Mouse (Mus musculus): ENCODE data around the gene Icam1. TPM values are rescaled to one million over a fixed set of nuclear protein-coding genes. Genes with fewer than 3 reads are reported as not detected.

Gene Icam1
- total RNA-seq, 2 experiments from 2014 or later: 3.8 to 5.6 TPM

DNA sequence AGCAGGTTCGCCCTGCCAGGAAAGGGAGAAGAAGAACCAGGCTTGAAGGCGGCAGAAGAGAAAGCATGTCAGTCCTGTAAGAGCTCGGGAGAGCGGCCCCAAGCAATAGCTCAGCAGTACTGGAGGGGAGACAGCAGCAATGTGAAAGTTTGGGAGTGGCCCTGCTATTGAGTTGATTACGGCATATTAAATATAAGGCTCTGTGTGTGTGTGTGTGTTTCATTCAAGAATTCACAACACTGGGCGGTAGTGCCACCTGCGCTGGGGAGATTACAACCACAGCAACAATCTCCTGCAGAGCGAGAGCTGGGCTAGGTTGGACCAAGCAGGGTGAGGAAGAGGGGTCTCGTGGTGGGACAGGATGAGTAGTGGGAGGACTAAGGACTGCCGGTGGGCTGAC, 35.8 kb downstream of the Icam1 start:
- no peak for DNase-seq

DNA sequence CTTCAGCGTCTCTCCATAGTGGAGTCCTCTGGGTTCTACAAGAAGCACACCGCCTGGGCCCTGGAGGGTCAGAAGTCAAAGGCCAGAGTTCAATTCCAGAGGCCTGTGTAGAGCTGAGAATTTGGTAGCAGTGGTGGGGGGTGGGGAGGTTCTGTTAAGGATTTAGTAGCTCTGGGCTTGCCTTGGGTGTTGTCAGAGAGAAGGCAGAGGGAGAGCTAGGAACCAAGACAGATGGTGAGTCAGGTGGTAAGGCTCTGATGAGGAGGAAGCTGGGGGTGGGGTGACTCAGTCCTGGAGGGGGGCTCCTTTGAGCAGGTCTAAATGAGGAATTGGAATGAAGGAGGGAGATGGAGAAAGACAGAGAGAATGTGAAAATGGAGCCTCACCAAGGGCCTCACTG, 47.1 kb downstream of the Icam1 start:
- DNase-seq: no peak

DNA sequence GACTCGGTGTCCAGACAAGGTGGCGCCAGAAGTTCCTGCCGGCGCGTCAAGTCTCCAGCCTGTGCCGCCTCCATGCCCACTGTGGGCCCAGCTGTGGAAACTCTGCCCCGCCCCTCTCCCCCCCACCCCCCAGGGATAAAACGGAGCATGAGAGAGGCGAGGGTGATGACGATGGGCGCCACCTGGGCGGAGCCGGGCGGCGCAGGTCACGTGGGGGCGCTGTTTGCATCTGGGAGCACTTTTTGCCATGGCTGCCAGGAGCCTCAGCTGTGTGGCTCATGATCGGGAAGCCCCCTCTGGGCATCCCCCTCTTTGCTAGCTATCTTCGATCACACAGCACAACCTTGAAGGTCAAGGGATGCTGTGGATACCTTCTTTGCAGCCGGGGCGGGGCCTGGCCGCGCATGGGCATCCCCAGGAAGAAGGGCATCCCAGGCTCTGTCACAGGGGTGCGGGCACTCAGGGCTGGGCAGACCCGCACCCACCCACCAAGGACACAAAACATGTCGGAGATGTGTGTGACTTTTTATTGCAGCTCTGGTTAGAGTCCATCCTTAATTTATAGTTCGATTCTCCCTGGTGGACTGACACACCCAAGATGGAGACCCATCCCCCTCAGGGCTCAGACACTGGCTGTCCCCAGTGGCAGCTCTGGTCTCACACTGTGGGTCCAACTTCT, 51.4 kb downstream of the Icam1 start, which contains the start of gene Zglp1:
TSS of gene Zglp1 (minus strand) at position 88 of the 679 bp plus-strand sequence.
- no peak for DNase-seq

DNA sequence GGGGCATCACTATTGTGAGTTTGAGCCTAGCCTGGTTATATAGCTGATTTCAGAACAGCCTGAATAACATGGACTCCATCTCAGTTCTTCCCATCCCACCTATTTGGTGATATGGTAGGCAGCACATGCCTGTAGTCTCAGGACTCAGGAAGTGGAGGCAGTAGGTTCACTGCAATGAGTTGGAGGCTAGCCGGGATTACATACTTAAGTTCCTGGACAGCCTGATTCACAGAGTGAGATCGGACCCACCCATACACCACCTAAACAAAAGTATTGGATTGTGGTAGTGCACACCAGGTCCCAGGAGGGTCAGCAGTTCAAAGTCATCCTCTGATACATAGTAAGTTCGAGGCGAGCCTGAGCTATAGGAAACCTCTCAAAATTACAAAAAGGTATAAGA, 56.9 kb downstream of the Icam1 start:
- no peak for DNase-seq

DNA sequence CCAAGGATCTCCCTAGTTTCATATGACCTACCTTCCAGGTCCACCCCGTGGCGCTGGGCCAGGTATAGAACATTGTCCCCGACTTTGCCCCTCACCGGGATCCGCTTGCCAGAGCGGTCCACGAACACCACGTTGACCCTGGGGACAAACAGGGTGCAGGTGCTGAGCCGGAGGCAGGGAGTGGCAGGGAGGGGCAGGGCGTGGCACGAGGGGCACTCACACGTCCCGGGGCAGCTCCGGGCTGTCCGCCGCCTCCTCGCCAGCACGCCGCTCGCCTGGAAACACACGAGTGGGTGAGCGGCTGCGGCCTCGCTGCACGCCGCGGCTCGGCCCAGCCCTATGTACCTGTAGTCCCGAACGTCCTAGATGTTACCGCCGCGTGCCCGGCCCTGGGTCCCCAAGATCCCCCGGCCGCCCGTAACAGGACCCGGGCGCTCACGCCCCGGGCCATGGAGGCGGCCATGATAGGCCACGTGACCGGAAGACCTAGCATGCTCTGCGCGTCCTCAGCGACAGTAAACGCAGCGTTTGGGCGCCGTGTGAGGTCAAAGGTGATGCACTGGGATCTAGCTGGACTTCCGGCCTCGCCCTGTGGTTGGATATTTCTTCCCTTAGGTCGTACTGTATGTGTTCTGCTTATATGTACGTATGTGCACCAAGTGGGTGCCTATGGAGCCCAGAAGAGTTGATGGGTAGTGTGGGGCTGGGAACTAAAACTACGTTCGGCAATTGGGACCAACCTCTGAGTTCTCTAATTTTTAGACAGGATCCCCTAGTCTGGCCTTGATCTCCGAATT, 57.5 kb downstream of the Icam1 start, which contains the start of the genes Gm49373 and Fdx1l:
TSS of gene Gm49373 (minus strand) at position 53 of the 797 bp plus-strand sequence.
TSS of gene Fdx1l (minus strand) at position 571 of the 797 bp plus-strand sequence.
- DNase-seq: peak; percentile 85

DNA sequence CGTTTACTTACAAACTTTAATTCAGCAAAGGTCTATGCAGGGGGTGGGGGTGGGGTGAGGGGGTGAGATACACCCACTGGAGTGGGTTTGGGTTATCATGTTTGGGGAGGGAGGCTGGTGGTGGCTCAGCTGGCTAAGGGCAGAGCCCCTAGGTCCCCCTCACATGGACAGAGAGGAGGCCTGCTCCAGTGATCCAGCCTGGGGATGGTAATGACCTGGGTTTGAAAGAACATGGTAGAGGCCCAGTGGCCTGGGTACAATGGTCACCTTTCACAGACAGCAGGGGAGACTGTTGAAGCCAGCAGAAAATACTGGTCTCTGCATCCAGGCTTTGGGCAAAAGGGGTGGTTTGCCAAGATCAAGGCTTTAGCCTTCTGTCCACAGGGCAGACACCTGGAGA, 58.4 kb downstream of the Icam1 start:
- no peak for DNase-seq

DNA sequence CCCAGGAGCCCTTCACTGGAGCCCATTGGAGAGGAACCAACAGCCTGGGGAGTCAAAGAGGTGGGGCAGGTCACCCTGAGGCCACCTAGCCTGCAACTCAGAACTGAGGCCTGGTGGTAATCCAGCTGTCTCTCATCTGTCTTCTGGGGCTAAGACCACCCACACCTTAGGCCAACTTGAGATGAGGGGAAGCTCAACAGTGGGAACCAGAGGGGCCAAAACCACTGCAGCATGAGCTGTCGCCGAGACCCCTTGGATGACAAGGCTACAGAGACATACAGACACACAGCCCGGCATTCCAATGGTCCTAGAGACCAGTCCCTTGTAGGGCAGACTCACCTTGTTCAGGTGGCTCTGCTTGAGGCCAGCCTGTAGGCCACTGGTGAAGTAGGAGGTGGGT, 59.8 kb downstream of the Icam1 start:
- DNase-seq: no peak

Small RNA genes lying within 50 kb of the gene (microRNA-seq; reads per million reads assigned to microRNA genes)
- 0 reads per million in 2 experiments for gene Mir1900
- 0 to 0.64 reads per million in 2 experiments for gene Mir7082

Other genes with a start within 250 kb of the Icam1 start
- 10 to 100 TPM; 76.7 to 90.9 TPM for gene Col5a3, start 200.9 kb upstream of the Icam1 start, total RNA-seq (2021)
- not detected for gene Rdh8, start 197.5 kb upstream of the Icam1 start, total RNA-seq (2021)
- gene A230050P20Rik, start 147.3 kb upstream of the Icam1 start, total RNA-seq (2021): 1 to 10 TPM; 4.8 to 7.6 TPM
- gene Angptl6, start 136.3 kb upstream of the Icam1 start, total RNA-seq (2021): 1 to 10 TPM; 4.4 to 4.7 TPM
- 10 to 100 TPM; 15.9 to 19.2 TPM for gene Ppan, start 127.8 kb upstream of the Icam1 start, total RNA-seq (2021)
- 100 to 1,000 TPM; 131 to 133 TPM for gene Eif3g, start 117.4 kb upstream of the Icam1 start, total RNA-seq (2021)
- 10 to 100 TPM; 18.4 to 25.7 TPM for gene Dnmt1, start 56.1 kb upstream of the Icam1 start, total RNA-seq (2021)
- gene S1pr2, start 39.2 kb upstream of the Icam1 start, total RNA-seq (2021): 10 to 100 TPM in 1 of 2 experiments, 1 to 10 TPM in 1; 8.9 to 11.1 TPM
- gene Mrpl4, start 13.2 kb upstream of the Icam1 start, total RNA-seq (2021): 10 to 100 TPM; 48.4 to 49.1 TPM
- gene Icam4, start 13.4 kb downstream of the Icam1 start, total RNA-seq (2021): under 1 TPM in 1 of 2 experiments, not detected in 1; 0.70 TPM
- gene Icam5, start 16.1 kb downstream of the Icam1 start, total RNA-seq (2021): under 1 TPM; 0.14 to 0.25 TPM
- not detected for gene Zglp1, start 51.1 kb downstream of the Icam1 start, total RNA-seq (2021)
- gene Gm49373, start 57.1 kb downstream of the Icam1 start, total RNA-seq (2021): under 1 TPM; 0.14 to 0.32 TPM
- 10 to 100 TPM; 24.2 to 24.9 TPM for gene Fdx1l, start 57.6 kb downstream of the Icam1 start, total RNA-seq (2021)
- gene Gm38431, start 76.0 kb downstream of the Icam1 start, total RNA-seq (2021): 1 to 10 TPM in 1 of 2 experiments, under 1 TPM in 1; 0.61 to 1.2 TPM
- 10 to 100 TPM; 22.1 to 25.6 TPM for gene Raver1, start 76.0 kb downstream of the Icam1 start, total RNA-seq (2021)
- 1 to 10 TPM; 5.1 to 7.6 TPM for gene Tyk2, start 115.3 kb downstream of the Icam1 start, total RNA-seq (2021)
- 100 to 1,000 TPM; 138 to 151 TPM for gene Cdc37, start 134.0 kb downstream of the Icam1 start, total RNA-seq (2021)
- 10 to 100 TPM; 22.1 to 23.2 TPM for gene Pde4a, start 149.7 kb downstream of the Icam1 start, total RNA-seq (2021)
- 10 to 100 TPM; 59.6 to 60.9 TPM for gene Keap1, start 223.4 kb downstream of the Icam1 start, total RNA-seq (2021)
- under 1 TPM; 0.09 to 0.19 TPM for gene S1pr5, start 232.5 kb downstream of the Icam1 start, total RNA-seq (2021)
- 10 to 100 TPM; 28.4 to 31.9 TPM for gene Atg4d, start 249.3 kb downstream of the Icam1 start, total RNA-seq (2021)

Measured in gastrocnemius, postnatal 10 days (tissue).